Mouse (Mus musculus) spleen, adult 2 months (tissue): ENCODE data around the gene Rmi2. TPM values are rescaled to one million over a fixed set of nuclear protein-coding genes. Genes with fewer than 3 reads are reported as not detected.

Experiments used
- DNase-seq, 2 experiments: peaks; one replicate each; pipeline versions ENCODE4 v3.0.0 to v3.0.0-alpha.2; 2012 to 2021; ENCODE audit warnings: low spot score in 2 of 2, low read depth in 1 of 2
- H3K27ac ChIP-seq: fragments of 200-500 bp; 2 replicates; pipeline ENCODE4 v1.5.1; 2012; ENCODE audit warnings: low read length, inconsistent platforms; ENCODE audit not compliant: insufficient read depth
- H3K27me3 ChIP-seq: fragments of 200-500 bp; 2 replicates; pipeline ENCODE4 v1.6.1; 2012; ENCODE audit warnings: mild to moderate bottlenecking, moderate library complexity, low read length, inconsistent platforms; ENCODE audit not compliant: control insufficient read depth, insufficient read depth
- H3K36me3 ChIP-seq: fragments of 200-500 bp; 2 replicates; pipeline ENCODE4 v1.6.1; 2012; ENCODE audit warnings: mild to moderate bottlenecking, low read length, inconsistent platforms; ENCODE audit not compliant: control insufficient read depth, insufficient read depth
- H3K4me1 ChIP-seq: fragments of 200-500 bp; 2 replicates; pipeline ENCODE4 v1.6.1; 2011; ENCODE audit warnings: inconsistent platforms; ENCODE audit not compliant: control insufficient read depth, insufficient read depth, insufficient read length
- H3K4me3 ChIP-seq: fragments of 200-500 bp; 2 replicates; pipeline ENCODE4 v1.5.1; 2011; ENCODE audit warnings: mild to moderate bottlenecking, inconsistent platforms; ENCODE audit not compliant: insufficient read depth, insufficient read length; ENCODE audit errors: extremely low read depth
- CTCF ChIP-seq: fragments of 200-500 bp; IDR thresholded peaks from 2 replicates; pipeline ENCODE4 v1.5.1; 2011; ENCODE audit warnings: mild to moderate bottlenecking, inconsistent platforms; ENCODE audit not compliant: insufficient read depth, insufficient read length, insufficient replicate concordance; ENCODE audit errors: extremely low read depth
- POLR2A ChIP-seq: fragments of 200-500 bp; IDR thresholded peaks from 2 replicates; pipeline ENCODE4 v1.6.1; 2011; ENCODE audit warnings: low read depth, low read length, inconsistent platforms
- WGBS: fragments of 180-500 bp; shearing (Covaris S2); methylation state at CpG from one replicate; pipeline ENCODE4 v1.1.7; 2018; 5-methylcytosine and 5-hydroxymethylcytosine counted together
- polyA plus RNA-seq: library from polyadenylated mRNA; depleted of rRNA; stranded (reverse); fragments of >200 nt; gene quantifications from 2 replicates; pipeline ENCODE4 v1.2.3, GENCODE M21; 2012; rRNA removed

Gene Rmi2
- polyA plus RNA-seq = 1.9 and 6.8 TPM in 2 replicates

GRCm38 (mm10) chr16:10834911-10835587 lies at the start of gene Rmi2:
Gene Rmi2, plus strand, starts transcription at chr16:10835059.
- no peak for TF ChIP-seq CTCF
- no peak for TF ChIP-seq POLR2A
- H3K4me1 ChIP-seq = peaks cover 9% of the 10 kb centered on the region; the same call in 1 of the 2 replicates
- no peaks in the 10 kb centered on the region for H3K36me3 ChIP-seq
- no peaks in the 10 kb centered on the region for H3K27me3 ChIP-seq
- peak; percentile 47 to 87 for DNase-seq
- H3K4me3 ChIP-seq = peak within 1 kb of the TSS; percentile 89
- WGBS = under 1% methylated on average over 66 of the region's 69 CpGs
- H3K27ac ChIP-seq = peak within 1 kb of the TSS; percentile 72

- 1% methylated on average over 52 of the region's 59 CpGs for WGBS
Observed at GRCm38 (mm10) chr16:10785371-10786231, 49.3 kb upstream of the Rmi2 start, which contains the start of gene Socs1. Gene Socs1, minus strand, starts transcription at chr16:10785536.

GRCm38 (mm10) chr16:10786288-10786687 lies 48.6 kb upstream of the Rmi2 start:
- 2% methylated on average over 9 of the region's 9 CpGs for WGBS
- peak overlapping the region; percentile 64; the same call in 1 of the 2 replicates for H3K4me3 ChIP-seq
- peak; percentile 82 for DNase-seq
- H3K27ac ChIP-seq = peak overlapping the region; percentile 92
- H3K27me3 ChIP-seq = no peaks in the 10 kb centered on the region
- H3K4me1 ChIP-seq = peaks cover 20% of the 10 kb centered on the region
- no peaks in the 10 kb centered on the region for H3K36me3 ChIP-seq
- TF ChIP-seq CTCF = peak; percentile 88
- no peak for TF ChIP-seq POLR2A

More at GRCm38 (mm10) chr16:10785371-10786231, 49.3 kb upstream of the Rmi2 start, which contains the start of gene Socs1:
- peak within 1 kb of the TSS; percentile 92 for H3K27ac ChIP-seq
- TF ChIP-seq CTCF (no peak; the same call in 1 of the 2 replicates), POLR2A (peak; percentile 97)
- H3K4me1 ChIP-seq = peaks cover 20% of the 10 kb centered on the region
- peak; percentile 88 to 90 for DNase-seq
- peak within 1 kb of the TSS; percentile 64 for H3K4me3 ChIP-seq
- no peaks in the 10 kb centered on the region for H3K27me3 ChIP-seq
- H3K36me3 ChIP-seq = no peaks in the 10 kb centered on the region

- H3K27me3 ChIP-seq = no peaks in the 10 kb centered on the region
- 63% methylated on average over 4 of the region's 4 CpGs for WGBS
- DNase-seq = no peak
- peaks cover 20% of the 10 kb centered on the region for H3K4me1 ChIP-seq
- no peak for TF ChIP-seq CTCF
- no peak overlapping the region; the same call in 1 of the 2 replicates for H3K27ac ChIP-seq
- H3K36me3 ChIP-seq = no peaks in the 10 kb centered on the region
- H3K4me3 ChIP-seq = no peak overlapping the region
Observed at GRCm38 (mm10) chr16:10786782-10787547, 47.9 kb upstream of the Rmi2 start.

DNA sequence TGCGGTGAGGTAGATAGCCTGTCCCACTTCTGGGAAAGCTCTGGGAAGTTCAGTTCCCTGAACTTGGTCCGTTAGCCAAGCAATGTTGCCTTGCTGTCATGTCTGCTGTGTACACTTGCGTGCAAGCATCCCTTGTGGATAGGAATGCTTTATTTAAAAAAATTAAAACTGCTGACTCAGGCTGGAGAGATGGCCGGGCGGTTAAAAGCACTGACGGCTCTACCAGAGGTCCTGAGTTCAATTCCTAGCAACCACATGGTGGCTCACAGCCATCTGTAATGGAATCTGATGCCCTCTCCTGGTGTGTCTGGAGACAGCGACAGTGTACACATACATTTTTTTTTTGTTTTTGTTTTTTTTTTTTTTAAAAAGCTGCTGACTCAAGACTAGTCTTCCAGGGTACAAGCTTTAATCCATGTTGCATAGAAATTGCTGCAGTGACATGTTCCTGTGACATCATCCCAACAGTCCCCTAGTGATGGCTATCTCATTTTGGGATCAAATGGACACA lies 47.3 kb upstream of the Rmi2 start:
- no peaks in the 10 kb centered on the region for H3K36me3 ChIP-seq
- peaks cover 17% of the 10 kb centered on the region for H3K4me1 ChIP-seq
- TF ChIP-seq CTCF (no peak), POLR2A (no peak)
- no peak overlapping the region for H3K4me3 ChIP-seq
- no peak overlapping the region for H3K27ac ChIP-seq
- no peak for DNase-seq
- 79% methylated on average over 7 of the region's 7 CpGs for WGBS
- H3K27me3 ChIP-seq = no peaks in the 10 kb centered on the region

DNA sequence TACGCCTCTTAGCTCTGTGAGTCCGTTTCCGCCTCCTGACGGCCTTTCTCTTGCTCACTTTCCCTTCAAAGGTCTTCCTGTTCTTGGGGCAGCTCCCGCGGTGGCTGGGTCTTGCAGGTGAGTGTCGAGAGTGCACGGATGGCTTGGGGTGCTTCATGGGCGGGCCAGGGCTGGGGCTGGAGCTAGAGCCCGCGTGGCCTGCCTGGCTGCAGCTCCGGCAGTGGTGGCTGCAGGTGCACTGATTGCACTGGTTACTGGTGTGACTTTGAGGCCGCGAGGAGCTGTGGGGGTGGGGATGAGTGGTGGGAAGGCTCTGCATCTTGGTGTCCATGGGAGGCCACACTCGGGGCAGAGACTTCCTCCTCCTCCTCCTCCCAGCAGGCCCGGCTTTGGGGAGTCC lies 46.6 kb upstream of the Rmi2 start, which contains the start of gene Tnp2:
Tnp2 (minus strand) TSS at position 390 of the 400 bp plus-strand sequence.
- TF ChIP-seq CTCF (no peak), POLR2A (no peak)
- Histone ChIP-seq H3K4me3 (no peak within 1 kb of the TSS), H3K4me1 (peaks cover 12% of the 10 kb centered on the region), H3K27me3 (no peaks in the 10 kb centered on the region), H3K27ac (0 out of 2 replicates have a peak within 1 kb of the TSS, but pooled peaks have one; percentile 55), H3K36me3 (no peaks in the 10 kb centered on the region)
- DNase-seq = peak in 1 of 2 experiments; percentile 26
- WGBS = 36% methylated on average over 16 of the region's 16 CpGs
